Mouse (Mus musculus): ENCODE measurements at regions not wholly inside any gene's neighbourhood (a gene's known extent, or its start where the extent isn't known, plus 50 kb on each side); places are given as distances from the start of the nearest gene placed in this dataset.
"Not testable (repeated sequence)": the region's sequence is repeated elsewhere in the genome, so short reads cannot be mapped to it uniquely, and the experiment has no call there.

DNA sequence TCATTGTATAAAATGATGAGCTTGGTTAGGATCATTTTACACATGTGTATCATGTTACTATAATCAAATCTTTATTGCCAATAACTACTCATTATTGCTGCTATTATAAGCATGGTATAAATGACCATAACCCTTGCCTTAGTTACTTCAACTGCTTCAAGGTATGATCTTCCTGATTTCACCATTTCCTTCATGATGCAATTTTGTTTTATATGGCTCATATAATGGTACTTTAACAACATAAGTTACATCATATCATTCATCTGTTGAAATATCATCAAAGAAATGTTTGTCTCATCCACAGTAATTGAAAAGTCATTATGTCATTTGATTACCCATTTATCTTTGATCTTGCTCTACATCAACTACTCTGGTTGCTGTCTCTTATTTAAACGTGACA, 188.3 kb upstream of the Cntn5 start:
- TF ChIP-seq FOSL1 (IDR thresholded peaks at IDR 0.05; ENCODE audit: insufficient read depth, low read length, poor library complexity, severe bottlenecking) = no peak
- no peak for TF ChIP-seq CEBPB (IDR thresholded peaks at IDR 0.05; ENCODE audit: low read depth)
- TF ChIP-seq MYOG (IDR thresholded peaks at IDR 0.05; ENCODE audit: control insufficient read depth, extremely low read depth, insufficient read length) = no peak
- TF ChIP-seq CTCF (IDR thresholded peaks at IDR 0.05; ENCODE audit: control insufficient read depth, insufficient read depth, insufficient read length) = no peak
- no peak for TF ChIP-seq MYOD1 (IDR thresholded peaks at IDR 0.05; ENCODE audit: control insufficient read depth, insufficient read length, low read depth)
- no peak for TF ChIP-seq USF1 (IDR thresholded peaks at IDR 0.05; ENCODE audit: low read depth)
- TF ChIP-seq MAX (IDR thresholded peaks at IDR 0.05) = no peak

DNA sequence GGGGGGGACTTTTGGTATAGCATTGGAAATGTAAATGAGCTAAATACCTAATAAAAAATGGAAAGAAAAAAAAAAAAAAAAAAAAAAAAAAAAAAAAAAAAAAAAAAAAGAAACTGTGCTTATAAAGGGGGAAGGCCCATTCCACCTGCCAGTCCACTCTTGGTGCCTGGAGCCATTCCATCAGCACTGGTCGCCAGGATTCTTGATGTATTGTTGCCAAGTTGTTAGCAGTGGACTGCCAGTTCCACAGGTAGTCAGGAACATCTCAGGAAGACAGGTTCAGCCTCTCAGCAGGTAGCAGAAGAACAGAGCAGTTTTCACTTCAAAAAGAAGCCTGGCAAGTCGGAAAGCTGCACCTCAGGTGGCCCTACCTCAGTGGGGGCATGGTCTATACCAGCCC, 162.6 kb upstream of the Cntn5 start:
- H3K79me2 ChIP-seq (ENCODE audit: control insufficient read depth, insufficient read depth); H3K4me3 ChIP-seq (ENCODE audit: insufficient read depth, poor library complexity, severe bottlenecking); H3ac ChIP-seq (ENCODE audit: control insufficient read depth, insufficient read length, low read depth); H3K27me3 ChIP-seq (ENCODE audit: control insufficient read depth, insufficient read depth, insufficient read length); H3K36me3 ChIP-seq (ENCODE audit: control insufficient read depth, insufficient read depth); H3K79me3 ChIP-seq (ENCODE audit: low read depth): not testable (repeated sequence)

More for the DNA sequence above, 188.3 kb upstream of the Cntn5 start:
- Histone ChIP-seq H3K4me3 (ENCODE audit: insufficient read depth, poor library complexity, severe bottlenecking) (no peak overlapping the region), H3ac (ENCODE audit: control insufficient read depth, insufficient read length, low read depth) (no peak overlapping the region), H3K79me2 (ENCODE audit: control insufficient read depth, insufficient read depth) (no peaks in the 10 kb centered on the region), H3K36me3 (ENCODE audit: control insufficient read depth, insufficient read depth) (no peaks in the 10 kb centered on the region), H3K79me3 (ENCODE audit: low read depth) (no peaks in the 10 kb centered on the region), H3K27me3 (ENCODE audit: control insufficient read depth, insufficient read depth, insufficient read length) (no peaks in the 10 kb centered on the region)

GRCm38 (mm10) chr9:11062856-11063255, 158.3 kb upstream of the Cntn5 start:
- H3K79me3 ChIP-seq (ENCODE audit: low read depth) = no peaks in the 10 kb centered on the region
- TF ChIP-seq CEBPB (IDR thresholded peaks at IDR 0.05; ENCODE audit: low read depth) (no peak), CTCF (IDR thresholded peaks at IDR 0.05; ENCODE audit: control insufficient read depth, insufficient read depth, insufficient read length) (no peak), MYOG (IDR thresholded peaks at IDR 0.05; ENCODE audit: control insufficient read depth, extremely low read depth, insufficient read length) (no peak), USF1 (IDR thresholded peaks at IDR 0.05; ENCODE audit: low read depth) (no peak), MAX (IDR thresholded peaks at IDR 0.05) (no peak), MYOD1 (IDR thresholded peaks at IDR 0.05; ENCODE audit: control insufficient read depth, insufficient read length, low read depth) (no peak), FOSL1 (IDR thresholded peaks at IDR 0.05; ENCODE audit: insufficient read depth, low read length, poor library complexity, severe bottlenecking) (no peak)
- no peaks in the 10 kb centered on the region for H3K36me3 ChIP-seq (ENCODE audit: control insufficient read depth, insufficient read depth)
- H3K79me2 ChIP-seq (ENCODE audit: control insufficient read depth, insufficient read depth) = no peaks in the 10 kb centered on the region
- no peak overlapping the region for H3K4me3 ChIP-seq (ENCODE audit: insufficient read depth, poor library complexity, severe bottlenecking)
- no peaks in the 10 kb centered on the region for H3K27me3 ChIP-seq (ENCODE audit: control insufficient read depth, insufficient read depth, insufficient read length)
- H3ac ChIP-seq (ENCODE audit: control insufficient read depth, insufficient read length, low read depth) = no peak overlapping the region
